Mouse (Mus musculus) macrophage (primary cell): Measurements from ENCODE around the gene Gm10972. TPM values are rescaled to one million over a fixed set of nuclear protein-coding genes. Genes with fewer than 3 reads are reported as not detected.
"Not testable (repeated sequence)": the region's sequence is repeated elsewhere in the genome, so short reads cannot be mapped to it uniquely, and the experiment has no call there.

Experiments used
- H3K27ac ChIP-seq: fragments of 350-480 bp; formaldehyde crosslinking; 2 replicates; pipeline ENCODE4 v1.9.0; 2021
- H3K36me3 ChIP-seq: fragments of 350-480 bp; formaldehyde crosslinking; 2 replicates; pipeline ENCODE4 v1.9.0; 2021; ENCODE audit errors: inconsistent target
- H3K4me3 ChIP-seq: fragments of 350-480 bp; formaldehyde crosslinking; 2 replicates; pipeline ENCODE4 v1.9.0; 2021; ENCODE audit errors: inconsistent target
- H3K79me2 ChIP-seq: fragments of 350-480 bp; formaldehyde crosslinking; 2 replicates; pipeline ENCODE4 v1.9.0; 2021; ENCODE audit errors: inconsistent target
- WGBS: methylation state at CpG from one replicate; pipeline ENCODE4 v1.1.7; 2026; ENCODE audit warnings: inconsistent platforms; ENCODE audit not compliant: missing documents; 5-methylcytosine and 5-hydroxymethylcytosine counted together
- polyA plus RNA-seq: library from polyadenylated mRNA; stranded (reverse); fragments of 250-400 nt; gene quantifications from 3 replicates; pipeline ENCODE4 v1.2.4, GENCODE M21; 2018; ENCODE audit warnings: inconsistent platforms

Gene Gm10972
- polyA plus RNA-seq, 1 experiment from 2014 or later = not detected

- H3K79me2 ChIP-seq = no peaks in the 10 kb centered on the region
- no peak overlapping the region for H3K27ac ChIP-seq
- no peaks in the 10 kb centered on the region for H3K36me3 ChIP-seq
- WGBS = 74% methylated on average over 16 of the region's 16 CpGs
- H3K4me3 ChIP-seq = no peak overlapping the region
Measured at GRCm38 (mm10) chr3:94680783-94681182, 37.9 kb downstream of the Gm10972 start.

DNA sequence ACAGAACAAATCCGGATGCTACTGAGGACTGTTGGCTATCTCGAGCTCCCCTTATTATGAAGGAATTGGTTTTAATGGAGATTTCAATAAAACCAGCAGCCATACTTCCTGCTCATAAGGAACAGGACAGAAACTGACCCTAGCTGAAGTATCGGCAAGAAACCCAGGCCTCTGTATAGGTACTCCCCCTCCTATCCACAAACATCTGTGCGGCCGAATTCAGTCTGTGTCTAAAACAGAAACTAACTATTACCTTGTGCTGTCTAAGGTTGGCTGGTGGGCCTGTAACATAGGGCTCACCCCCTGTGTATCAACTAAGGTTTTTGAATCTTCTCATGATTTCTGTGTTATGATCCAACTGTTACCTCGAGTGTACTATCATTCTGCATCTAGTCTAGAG is 40.7 kb downstream of the Gm10972 start:
- H3K79me2 ChIP-seq = no peaks in the 10 kb centered on the region
- no peaks in the 10 kb centered on the region for H3K36me3 ChIP-seq
- no peak overlapping the region for H3K27ac ChIP-seq
- 93% methylated on average over 6 of the region's 6 CpGs for WGBS
- H3K4me3 ChIP-seq = no peak overlapping the region

DNA sequence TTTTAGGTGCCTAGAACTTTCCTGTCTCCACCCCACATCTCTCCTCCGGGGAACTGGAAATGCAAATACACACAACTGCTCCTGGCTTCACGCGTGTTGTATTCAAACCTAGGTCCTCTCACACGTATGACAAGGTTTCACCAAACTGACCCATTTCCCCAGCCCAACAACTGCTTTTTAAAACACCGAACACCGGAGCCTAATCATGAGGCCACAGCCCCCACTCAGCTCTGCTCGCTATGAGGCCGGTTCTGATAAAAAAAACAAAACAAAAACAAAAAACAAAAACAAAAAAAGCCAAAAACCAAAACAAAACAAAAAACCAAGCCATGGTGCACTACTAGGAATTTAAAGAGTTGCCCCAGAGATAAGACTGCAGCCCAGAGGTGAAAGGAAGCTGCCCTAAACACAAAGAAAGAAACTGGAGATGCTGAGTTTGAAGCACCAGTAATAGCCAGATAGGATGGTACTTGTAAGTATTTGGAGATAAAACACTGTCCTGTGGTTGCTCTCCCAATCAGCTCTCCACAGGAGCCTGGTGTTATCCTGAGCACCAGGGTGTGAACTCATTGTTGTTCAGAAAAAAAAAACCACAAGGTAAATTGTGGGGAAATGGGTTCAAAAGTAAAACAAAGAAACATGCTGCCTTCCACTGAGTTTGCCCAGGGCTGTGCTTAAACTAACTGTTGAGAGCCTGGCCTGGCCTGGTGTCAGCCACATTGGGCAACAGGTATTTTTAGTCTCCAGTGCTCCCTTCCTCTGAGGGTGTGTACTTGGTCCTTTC is 43.3 kb downstream of the Gm10972 start:
- not testable (repeated sequence) for H3K79me2 ChIP-seq, H3K4me3 ChIP-seq, H3K27ac ChIP-seq, H3K36me3 ChIP-seq
- 93% methylated on average over 8 of the region's 8 CpGs for WGBS

GRCm38 (mm10) chr3:94688698-94689097 is 45.8 kb downstream of the Gm10972 start:
- not testable (repeated sequence) for H3K4me3 ChIP-seq, H3K27ac ChIP-seq, H3K79me2 ChIP-seq, H3K36me3 ChIP-seq
- WGBS = 91% methylated on average over 1 of the region's 3 CpGs

DNA sequence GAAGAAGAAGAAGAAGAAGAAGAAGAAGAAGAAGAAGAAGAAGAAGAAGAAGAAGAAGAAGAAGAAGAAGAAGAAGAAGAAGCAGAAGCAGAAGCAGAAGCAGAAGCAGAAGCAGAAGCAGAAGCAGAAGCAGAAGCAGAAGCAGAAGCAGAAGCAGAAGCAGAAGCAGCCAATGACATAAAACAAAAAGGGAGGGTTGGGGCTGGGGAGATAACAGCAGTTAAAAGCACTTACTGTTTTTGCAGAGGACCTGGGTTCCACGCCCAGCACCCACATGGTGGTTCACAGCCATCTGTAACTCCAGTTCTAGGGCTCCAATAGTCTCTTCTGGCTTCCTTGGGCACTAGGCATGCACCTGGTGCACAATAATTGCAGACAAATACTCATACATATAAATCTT is 46.3 kb downstream of the Gm10972 start:
- not testable (repeated sequence) for H3K4me3 ChIP-seq, H3K36me3 ChIP-seq, H3K27ac ChIP-seq, H3K79me2 ChIP-seq
- 100% methylated on average over 1 of the region's 1 CpGs for WGBS

GRCm38 (mm10) chr3:94690162-94690561 is 47.2 kb downstream of the Gm10972 start:
- H3K27ac ChIP-seq, H3K36me3 ChIP-seq, H3K4me3 ChIP-seq, H3K79me2 ChIP-seq: not testable (repeated sequence)
- WGBS = 90% methylated on average over 6 of the region's 6 CpGs

- Histone ChIP-seq H3K36me3 (no peaks in the 10 kb centered on the region), H3K79me2 (no peaks in the 10 kb centered on the region), H3K27ac (no peak overlapping the region), H3K4me3 (no peak overlapping the region)
Measured at GRCm38 (mm10) chr3:94690616-94691247, 47.8 kb downstream of the Gm10972 start.

DNA sequence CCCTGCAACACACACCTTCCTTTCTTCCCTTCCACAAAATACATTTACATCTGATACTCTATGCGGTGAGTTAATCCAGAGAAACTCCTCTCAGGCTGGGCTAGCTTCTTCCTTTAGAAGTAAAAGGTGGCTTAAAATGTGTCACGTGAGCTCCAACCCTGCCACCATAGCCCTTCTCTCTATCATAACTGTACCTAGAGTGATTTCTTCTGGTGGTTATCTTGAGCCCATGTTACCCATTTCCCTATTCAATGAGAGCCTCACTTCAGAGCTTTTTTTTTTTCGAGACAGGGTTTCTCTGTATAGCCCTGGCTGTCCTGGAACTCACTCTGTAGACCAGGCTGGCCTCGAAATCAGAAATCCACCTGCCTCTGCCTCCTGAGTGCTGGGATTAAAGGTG is 48.8 kb downstream of the Gm10972 start:
- H3K27ac ChIP-seq, H3K79me2 ChIP-seq, H3K36me3 ChIP-seq, H3K4me3 ChIP-seq: not testable (repeated sequence)
- 93% methylated on average over 4 of the region's 4 CpGs for WGBS

Other genes with a start within 250 kb of the Gm10972 start
- not detected in 3 replicates for gene Lingo4, start 244.6 kb upstream of the Gm10972 start, polyA plus RNA-seq
- 4.4 to 16.0 TPM (median 13.0 TPM) in 3 replicates for gene Tdrkh, start 229.8 kb upstream of the Gm10972 start, polyA plus RNA-seq
- gene Mrpl9, start 199.8 kb upstream of the Gm10972 start, polyA plus RNA-seq = 32.0 to 39.7 TPM (median 33.5 TPM) in 3 replicates
- gene Oaz3, start 199.2 kb upstream of the Gm10972 start, polyA plus RNA-seq = not detected in 3 replicates
- gene Celf3, start 164.8 kb upstream of the Gm10972 start, polyA plus RNA-seq = not detected in 3 replicates
- gene Riiad1, start 162.8 kb upstream of the Gm10972 start, polyA plus RNA-seq = 1.3 to 2.2 TPM in 2 of 3 replicates, not detected in the other
- 54.8 to 74.9 TPM (median 55.4 TPM) in 3 replicates for gene Snx27, start 60.4 kb upstream of the Gm10972 start, polyA plus RNA-seq
- 5.4 to 10.7 TPM (median 9.0 TPM) in 3 replicates for gene Tuft1, start 15.8 kb downstream of the Gm10972 start, polyA plus RNA-seq
- 0.93 to 2.1 TPM (median 1.4 TPM) in 3 replicates for gene Selenbp2, start 50.4 kb downstream of the Gm10972 start, polyA plus RNA-seq
- gene Cgn, start 143.4 kb downstream of the Gm10972 start, polyA plus RNA-seq = 0.03 to 0.19 TPM (median 0.04 TPM) in 3 replicates
- gene Pogz, start 194.5 kb downstream of the Gm10972 start, polyA plus RNA-seq = 7.9 to 13.2 TPM (median 9.2 TPM) in 3 replicates
- gene Psmb4, start 243.8 kb downstream of the Gm10972 start, polyA plus RNA-seq = 61.3 to 218 TPM (median 156 TPM) in 3 replicates